Mouse (Mus musculus): ENCODE results near the gene Frk. TPM values are rescaled to one million over a fixed set of nuclear protein-coding genes. Genes with fewer than 3 reads are reported as not detected.
"Not testable (repeated sequence)": the region's sequence is repeated elsewhere in the genome, so short reads cannot be mapped to it uniquely, and the experiment has no call there.

Gene Frk
- polyA plus RNA-seq, 1 experiment, result 0.32 TPM

- TF ChIP-seq CTCF (IDR thresholded peaks at IDR 0.05; ENCODE audit: control insufficient read depth, insufficient read depth, low read length) (no peak), POLR2A (IDR thresholded peaks at IDR 0.05; ENCODE audit: borderline replicate concordance, control insufficient read depth, low read depth, low read length) (no peak)
- no peak overlapping the region for H3K27ac ChIP-seq (ENCODE audit: control insufficient read depth, insufficient read depth, low read depth, low read length, poor library complexity)
- no peaks in the 10 kb centered on the region for H3K4me1 ChIP-seq (ENCODE audit: control insufficient read depth, insufficient read depth, low read length)
- 76% methylated on average over 2 of the region's 2 CpGs for WGBS
- no peak overlapping the region for H3K4me3 ChIP-seq (replicated peaks; ENCODE audit: control insufficient read depth, low read depth, low read length)
Observed at GRCm38 (mm10) chr10:34540687-34541086, 57.5 kb downstream of the Frk start.

GRCm38 (mm10) chr10:34541717-34542490 lies 58.7 kb downstream of the Frk start:
- 80% methylated on average over 3 of the region's 3 CpGs for WGBS
- TF ChIP-seq CTCF (IDR thresholded peaks at IDR 0.05; ENCODE audit: control insufficient read depth, insufficient read depth, low read length) (no peak), POLR2A (IDR thresholded peaks at IDR 0.05; ENCODE audit: borderline replicate concordance, control insufficient read depth, low read depth, low read length) (no peak)
- Histone ChIP-seq H3K27ac (ENCODE audit: control insufficient read depth, insufficient read depth, low read depth, low read length, poor library complexity) (no peak overlapping the region), H3K4me3 (replicated peaks; ENCODE audit: control insufficient read depth, low read depth, low read length) (no peak overlapping the region), H3K4me1 (ENCODE audit: control insufficient read depth, insufficient read depth, low read length) (no peaks in the 10 kb centered on the region)

- H3K27ac ChIP-seq (ENCODE audit: control insufficient read depth, insufficient read depth, low read depth, low read length, poor library complexity), result no peak overlapping the region
- WGBS, result 80% methylated on average over 5 of the region's 5 CpGs
- TF ChIP-seq POLR2A (IDR thresholded peaks at IDR 0.05; ENCODE audit: borderline replicate concordance, control insufficient read depth, low read depth, low read length), result no peak
- TF ChIP-seq CTCF (IDR thresholded peaks at IDR 0.05; ENCODE audit: control insufficient read depth, insufficient read depth, low read length), result no peak
Observed at GRCm38 (mm10) chr10:34550612-34551011, 67.4 kb downstream of the Frk start.

GRCm38 (mm10) chr10:34551636-34552035 lies 68.4 kb downstream of the Frk start:
- WGBS, result 71% methylated on average over 5 of the region's 5 CpGs
- Histone ChIP-seq H3K4me1 (ENCODE audit: control insufficient read depth, insufficient read depth, low read length) (no peaks in the 10 kb centered on the region), H3K27ac (ENCODE audit: control insufficient read depth, insufficient read depth, low read depth, low read length, poor library complexity) (no peak overlapping the region), H3K4me3 (replicated peaks; ENCODE audit: control insufficient read depth, low read depth, low read length) (no peak overlapping the region)
- TF ChIP-seq POLR2A (IDR thresholded peaks at IDR 0.05; ENCODE audit: borderline replicate concordance, control insufficient read depth, low read depth, low read length) (no peak), CTCF (IDR thresholded peaks at IDR 0.05; ENCODE audit: control insufficient read depth, insufficient read depth, low read length) (no peak)

More at GRCm38 (mm10) chr10:34550612-34551011, 67.4 kb downstream of the Frk start:
- Histone ChIP-seq H3K4me1 (ENCODE audit: control insufficient read depth, insufficient read depth, low read length) (no peaks in the 10 kb centered on the region), H3K4me3 (replicated peaks; ENCODE audit: control insufficient read depth, low read depth, low read length) (no peak overlapping the region)

GRCm38 (mm10) chr10:34563518-34564176 lies 80.4 kb downstream of the Frk start:
- WGBS, result 76% methylated on average over 1 of the region's 1 CpGs
- no peak overlapping the region for H3K27ac ChIP-seq (ENCODE audit: control insufficient read depth, insufficient read depth, low read depth, low read length, poor library complexity)
- H3K4me1 ChIP-seq (ENCODE audit: control insufficient read depth, insufficient read depth, low read length), result no peaks in the 10 kb centered on the region
- TF ChIP-seq POLR2A (IDR thresholded peaks at IDR 0.05; ENCODE audit: borderline replicate concordance, control insufficient read depth, low read depth, low read length) (no peak), CTCF (IDR thresholded peaks at IDR 0.05; ENCODE audit: control insufficient read depth, insufficient read depth, low read length) (no peak)
- no peak overlapping the region for H3K4me3 ChIP-seq (replicated peaks; ENCODE audit: control insufficient read depth, low read depth, low read length)

DNA sequence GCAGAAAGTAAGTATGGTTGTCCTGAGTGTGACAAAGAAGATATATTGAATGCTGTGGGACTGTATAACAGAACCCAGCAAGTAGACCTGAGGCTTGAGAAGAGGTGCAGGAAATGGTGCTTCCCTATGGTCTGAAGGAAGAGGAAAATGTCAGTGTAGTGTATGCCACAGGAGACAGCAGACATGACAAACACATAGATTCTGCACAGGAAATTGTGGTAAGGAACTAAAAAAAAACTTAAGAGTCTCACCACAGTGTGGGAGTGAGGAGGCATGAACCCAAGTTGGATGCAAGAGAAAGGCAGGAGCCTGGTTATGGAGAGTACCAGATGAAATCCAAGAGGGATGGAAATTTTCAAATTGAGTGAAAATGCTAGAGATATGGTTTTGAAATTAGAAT lies 132.3 kb downstream of the Frk start:
- no peak overlapping the region for H3K27ac ChIP-seq (ENCODE audit: control insufficient read depth, insufficient read depth, low read depth, low read length, poor library complexity)
- H3K4me3 ChIP-seq (replicated peaks; ENCODE audit: control insufficient read depth, low read depth, low read length), result no peak overlapping the region
- TF ChIP-seq POLR2A (IDR thresholded peaks at IDR 0.05; ENCODE audit: borderline replicate concordance, control insufficient read depth, low read depth, low read length) (no peak), CTCF (IDR thresholded peaks at IDR 0.05; ENCODE audit: control insufficient read depth, insufficient read depth, low read length) (no peak)
- H3K4me1 ChIP-seq (ENCODE audit: control insufficient read depth, insufficient read depth, low read length), result no peaks in the 10 kb centered on the region

DNA sequence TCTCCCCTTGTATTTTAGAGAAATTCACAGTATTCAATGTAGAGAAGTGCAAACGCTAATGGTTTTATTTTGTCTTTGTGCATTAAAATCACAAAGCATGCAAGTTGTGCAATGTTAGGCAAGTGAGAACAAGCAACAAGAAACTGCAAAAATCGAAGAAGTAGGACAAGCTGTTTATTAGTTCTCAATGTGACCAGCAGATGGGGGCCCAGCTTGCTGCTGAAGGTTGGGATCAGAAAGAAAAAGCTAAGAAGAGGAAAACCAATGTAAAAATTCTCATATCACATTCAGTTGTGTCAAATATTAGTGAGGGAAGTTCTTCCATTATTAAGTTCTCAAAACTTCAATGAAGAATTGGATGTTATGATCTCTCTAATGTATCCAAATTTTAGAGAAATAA lies 134.0 kb downstream of the Frk start:
- 50% methylated on average over 2 of the region's 2 CpGs for whole genome bisulfite sequencing
- Histone ChIP-seq H3K27ac (ENCODE audit: control insufficient read depth, insufficient read depth, low read depth, low read length, poor library complexity) (no peak overlapping the region), H3K4me1 (ENCODE audit: control insufficient read depth, insufficient read depth, low read length) (no peaks in the 10 kb centered on the region), H3K4me3 (replicated peaks; ENCODE audit: control insufficient read depth, low read depth, low read length) (no peak overlapping the region)
- TF ChIP-seq CTCF (IDR thresholded peaks at IDR 0.05; ENCODE audit: control insufficient read depth, insufficient read depth, low read length) (no peak), POLR2A (IDR thresholded peaks at IDR 0.05; ENCODE audit: borderline replicate concordance, control insufficient read depth, low read depth, low read length) (no peak)

DNA sequence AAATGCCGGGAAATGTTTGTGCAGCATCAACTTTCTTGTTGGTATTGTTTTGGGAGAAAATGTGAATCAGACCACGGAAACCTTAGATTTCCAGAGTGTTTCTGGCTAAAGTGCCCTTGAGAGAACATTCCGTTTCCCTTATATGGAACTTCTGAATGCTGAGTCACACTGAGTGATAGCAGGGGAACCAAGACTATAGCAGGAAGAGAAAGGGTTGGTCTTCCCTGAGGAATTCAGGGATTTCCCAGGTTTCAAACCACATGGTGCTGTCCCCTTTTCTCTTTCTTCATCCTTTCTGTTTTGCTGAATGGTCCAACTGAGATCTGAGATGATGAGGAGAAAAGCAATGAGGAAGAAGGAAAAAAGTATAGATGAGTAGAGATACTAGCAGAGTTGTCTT lies 135.3 kb downstream of the Frk start:
- 60% methylated on average over 3 of the region's 3 CpGs for WGBS
- Histone ChIP-seq H3K27ac (ENCODE audit: control insufficient read depth, insufficient read depth, low read depth, low read length, poor library complexity) (no peak overlapping the region), H3K4me3 (replicated peaks; ENCODE audit: control insufficient read depth, low read depth, low read length) (no peak overlapping the region), H3K4me1 (ENCODE audit: control insufficient read depth, insufficient read depth, low read length) (no peaks in the 10 kb centered on the region)
- TF ChIP-seq CTCF (IDR thresholded peaks at IDR 0.05; ENCODE audit: control insufficient read depth, insufficient read depth, low read length) (no peak), POLR2A (IDR thresholded peaks at IDR 0.05; ENCODE audit: borderline replicate concordance, control insufficient read depth, low read depth, low read length) (no peak)

DNA sequence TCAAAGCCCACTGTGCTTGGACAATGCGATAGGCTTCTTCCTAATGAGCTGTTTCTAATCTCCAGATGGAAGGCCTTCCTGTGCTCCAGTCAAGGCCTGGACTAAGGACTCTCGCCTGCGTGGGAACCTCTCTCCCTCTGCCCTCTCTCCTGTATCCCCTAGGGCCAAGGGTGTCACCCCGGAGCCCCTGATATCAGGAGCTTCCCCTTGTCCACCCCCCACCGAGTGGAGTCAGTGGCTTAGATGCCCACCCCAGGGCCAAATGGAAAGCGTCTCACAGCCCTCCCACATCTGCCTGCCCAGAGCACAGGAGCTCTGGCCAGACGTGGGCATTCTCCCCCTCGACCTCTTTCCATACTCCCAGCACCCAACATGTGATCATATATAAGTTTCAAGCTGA lies 137.3 kb downstream of the Frk start:
- not testable (repeated sequence) for H3K4me3 ChIP-seq (replicated peaks; ENCODE audit: control insufficient read depth, low read depth, low read length); H3K4me1 ChIP-seq (ENCODE audit: control insufficient read depth, insufficient read depth, low read length); H3K27ac ChIP-seq (ENCODE audit: control insufficient read depth, insufficient read depth, low read depth, low read length, poor library complexity)
- WGBS, result 75% methylated on average over 8 of the region's 8 CpGs

Measured in bone marrow, adult 2 months (tissue).